Mouse (Mus musculus) kidney, adult 18-20 months (tissue): ENCODE measurements around the gene Pet117.

ENCODE experiments used
- DNase-seq: peaks from one replicate; pipeline ENCODE4 v3.0.0; 2021

Pet117 gene

GRCm38 (mm10) chr2:144382624-144383138, 13.9 kb downstream of the Pet117 start:
- no peak for DNase-seq

GRCm38 (mm10) chr2:144386296-144386695, 17.5 kb downstream of the Pet117 start:
- no peak for DNase-seq

GRCm38 (mm10) chr2:144388416-144388815, 19.6 kb downstream of the Pet117 start:
- DNase-seq = no peak

GRCm38 (mm10) chr2:144399531-144399930, 30.7 kb downstream of the Pet117 start:
- no peak for DNase-seq

- DNase-seq = no peak
Measured at GRCm38 (mm10) chr2:144400659-144401058, 31.9 kb downstream of the Pet117 start.

GRCm38 (mm10) chr2:144409037-144409436, 40.2 kb downstream of the Pet117 start:
- DNase-seq = no peak

GRCm38 (mm10) chr2:144410603-144411002, 41.8 kb downstream of the Pet117 start:
- no peak for DNase-seq

- no peak for DNase-seq
Measured at GRCm38 (mm10) chr2:144414646-144415045, 45.9 kb downstream of the Pet117 start.

GRCm38 (mm10) chr2:144416859-144417258, 48.1 kb downstream of the Pet117 start:
- peak; percentile 18 for DNase-seq

- peak; percentile 36 for DNase-seq
Measured at GRCm38 (mm10) chr2:144418062-144418461, 49.3 kb downstream of the Pet117 start.

GRCm38 (mm10) chr2:144422094-144422675, 53.4 kb downstream of the Pet117 start:
- DNase-seq = no peak
